ENCODE assay signal across 9 mouse cellular contexts in the genomic region with DNA sequence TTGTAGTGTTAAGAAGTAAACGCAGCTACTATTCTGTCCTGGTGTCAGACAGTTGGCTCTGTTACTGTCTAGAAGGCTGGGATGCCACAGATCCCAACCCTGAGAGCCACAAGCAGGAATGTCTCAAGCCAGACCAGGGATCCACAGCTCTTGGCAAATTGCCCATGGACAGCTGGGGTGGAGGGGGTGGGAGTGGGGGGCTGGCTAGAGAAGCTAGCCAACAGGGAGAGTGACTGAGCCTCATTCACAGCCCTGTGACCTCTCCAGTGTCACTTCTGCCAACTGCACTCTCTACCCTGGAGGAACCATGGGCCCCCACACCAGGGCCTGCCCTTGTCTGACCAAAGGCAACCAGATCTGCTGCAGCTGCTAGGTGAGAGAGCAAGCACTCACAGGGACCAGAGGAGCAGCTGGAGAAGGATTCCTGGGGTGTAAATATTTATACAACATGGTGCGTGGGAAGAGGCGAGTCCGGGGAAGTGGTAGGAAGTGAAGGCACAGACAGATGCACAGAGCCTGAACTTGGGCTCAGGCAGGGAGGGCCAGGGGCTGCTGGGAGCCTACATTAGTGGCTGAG. TPM values are rescaled to one million over a fixed set of nuclear protein-coding genes. Genes with fewer than 3 reads are reported as not detected.
A peak's percentile ranks its signal among the peaks of the same experiment; 100 is the strongest.
DNase-seq lines count a peak whose midpoint lies in the region; ATAC-seq and TF ChIP-seq lines count a peak whose summit lies in the region.
"Had no signal": no experiment of that assay in that cellular context is flagged by ENCODE, and none has a peak within 500 bp of the region (broad histone marks: within the 10 kb centered on the region; RNA-seq: fewer than 3 reads in every experiment).

No protein-coding gene starts in this region.

- 45% methylated on average over 4 of the region's 4 CpGs for WGBS in forebrain, postnatal 0 days
- 61% methylated on average over 4 of the region's 4 CpGs for WGBS in forebrain, embryonic 15.5 days
- WGBS in hindbrain, embryonic 15.5 days: 45% methylated on average over 4 of the region's 4 CpGs
- WGBS in lung, adult 2 months: 19% methylated on average over 4 of the region's 4 CpGs

- H3K27ac ChIP-seq in forebrain, postnatal 0 days (ENCODE audit: low read depth, low read length): no peak overlapping the region
- H3K27ac ChIP-seq in forebrain, embryonic 15.5 days (replicated peaks): no peak overlapping the region
- peak overlapping the region; percentile 61; the same call in 1 of the 2 replicates for H3K27ac ChIP-seq in hindbrain, embryonic 15.5 days (replicated peaks)
- H3K27ac ChIP-seq: macrophage had no signal

- no peaks in the 10 kb centered on the region for H3K36me3 ChIP-seq in forebrain, postnatal 0 days (ENCODE audit: insufficient read depth)
- H3K36me3 ChIP-seq in forebrain, embryonic 15.5 days: no peaks in the 10 kb centered on the region; the same call in 1 of the 2 replicates
- peaks cover 3% of the 10 kb centered on the region; the same call in 1 of the 2 replicates for H3K36me3 ChIP-seq in hindbrain, embryonic 15.5 days

- H3K27me3 ChIP-seq in forebrain, postnatal 0 days (ENCODE audit: insufficient read depth, low read length): no peaks in the 10 kb centered on the region
- no peaks in the 10 kb centered on the region for H3K27me3 ChIP-seq in forebrain, embryonic 15.5 days
- H3K27me3 ChIP-seq in hindbrain, embryonic 15.5 days: no peaks in the 10 kb centered on the region

- peak; percentile 35; the same call in 1 of the 2 replicates for TF ChIP-seq POLR2A in lung, adult 2 months (IDR thresholded peaks at IDR 0.05; ENCODE audit: borderline replicate concordance, extremely low read depth, low read depth, low read length)

- no peaks in the 10 kb centered on the region for H3K9me3 ChIP-seq in forebrain, postnatal 0 days (ENCODE audit: low read length)
- no peaks in the 10 kb centered on the region for H3K9me3 ChIP-seq in forebrain, embryonic 15.5 days
- H3K9me3 ChIP-seq in hindbrain, embryonic 15.5 days: no peaks in the 10 kb centered on the region

- DNase-seq in forebrain, postnatal 0 days: no peak
- DNase-seq in adipocyte (ENCODE audit: low spot score): peak; percentile 92
- DNase-seq in lung, adult 2 months: no peak
- DNase-seq in ovary, postnatal 14 days (ENCODE audit: low spot score): no peak
- DNase-seq in adrenal gland, adult 8-10 months: no peak

- no peak for TF ChIP-seq CTCF in forebrain, postnatal 0 days (IDR thresholded peaks at IDR 0.05; ENCODE audit: low read depth)
- no peak for TF ChIP-seq CTCF in lung, adult 2 months (IDR thresholded peaks at IDR 0.05; ENCODE audit: insufficient read depth, low read length)

- no peak overlapping the region for H3K4me2 ChIP-seq in forebrain, postnatal 0 days (ENCODE audit: low read depth)
- no peak overlapping the region for H3K4me2 ChIP-seq in forebrain, embryonic 15.5 days (replicated peaks)
- H3K4me2 ChIP-seq in hindbrain, embryonic 15.5 days: no peak overlapping the region

- no peak overlapping the region for H3K9ac ChIP-seq in forebrain, postnatal 0 days
- H3K9ac ChIP-seq in forebrain, embryonic 15.5 days (replicated peaks): no peak overlapping the region
- no peak overlapping the region for H3K9ac ChIP-seq in hindbrain, embryonic 15.5 days

- no peaks in the 10 kb centered on the region for H3K4me1 ChIP-seq in forebrain, postnatal 0 days (ENCODE audit: insufficient read depth)
- peaks cover 11% of the 10 kb centered on the region for H3K4me1 ChIP-seq in forebrain, embryonic 15.5 days
- peaks cover 21% of the 10 kb centered on the region for H3K4me1 ChIP-seq in hindbrain, embryonic 15.5 days (replicated peaks)
- H3K4me1 ChIP-seq in lung, adult 2 months (ENCODE audit: control insufficient read depth, insufficient read depth, low read length): peaks cover 17% of the 10 kb centered on the region

- 0 out of 2 replicates have a peak, but pooled peaks have one; percentile 12 for ATAC-seq in forebrain, postnatal 0 days
- no peak for ATAC-seq in forebrain, embryonic 15.5 days (replicated peaks)
- peak; percentile 69; the same call in 1 of the 2 replicates for ATAC-seq in hindbrain, embryonic 15.5 days (ENCODE audit: low FRiP score, low read depth)
- ATAC-seq in inflammation-experienced regulatory T-cells, adult 6 months: no peak

- no peak overlapping the region for H3K4me3 ChIP-seq in forebrain, postnatal 0 days (ENCODE audit: low read depth, low read length)
- H3K4me3 ChIP-seq in forebrain, embryonic 15.5 days: no peak overlapping the region
- H3K4me3 ChIP-seq in hindbrain, embryonic 15.5 days: no peak overlapping the region
- no peak overlapping the region for H3K4me3 ChIP-seq in lung, adult 2 months (replicated peaks; ENCODE audit: extremely low read depth, low read depth, low read length)

RNA-seq across cellular contexts. Expression of a gene that starts 10.5 kb away (rescaled TPM):
- 15.3 and 24.1 TPM in 2 replicates for total RNA-seq in forebrain, postnatal 0 days (2014; rRNA removed)
- 37.0 and 43.8 TPM in 2 replicates for polyA plus RNA-seq in forebrain, postnatal 0 days (2015; fragmentation: Nextera tagmentation; extraction: Ambion mirVana)
- polyA plus RNA-seq in forebrain, embryonic 15.5 days (2015; fragmentation: Nextera tagmentation; extraction: Ambion mirVana): 28.2 and 35.3 TPM in 2 replicates
- 46.1 and 55.4 TPM in 2 replicates for polyA plus RNA-seq in hindbrain, embryonic 15.5 days (2015; fragmentation: Nextera tagmentation; extraction: Ambion mirVana)
- polyA plus RNA-seq in lung, adult 2 months (2012; rRNA removed): 261 and 286 TPM in 2 replicates
- 100 to 1,000 TPM; 109 to 177 (median 123) TPM for polyA plus RNA-seq in inflammation-experienced regulatory T-cells, adult 6 months (2017; shearing (Covaris generic))
- 100 to 1,000 TPM; 257 to 328 (median 289) TPM for total RNA-seq in adrenal gland, adult 8-10 months (2022)

Comparison
In these comparisons a context has a peak if more than half of its experiments do, and no peak if none do; other contexts are left out.
1. ATAC-seq: peak in forebrain, postnatal 0 days (single experiment) and hindbrain, embryonic 15.5 days (single experiment); none in forebrain, embryonic 15.5 days (single experiment) and inflammation-experienced regulatory T-cells, adult 6 months (single experiment).